Mouse (Mus musculus) adrenal gland (tissue): ENCODE measurements around the gene Atp2a2.

Source experiments
- intact Hi-C: fragments of 180-260 bp; cut with DNase I; formaldehyde crosslinking; loops from one replicate; pipeline ENCODE4 v1.15.1; 2025

The Atp2a2 gene

GRCm38 (mm10) chr5:122454442-122454841 is 47.6 kb downstream of the Atp2a2 start:
- intact Hi-C loops = no loop called here

- intact Hi-C loops = no loop called here
Observed at GRCm38 (mm10) chr5:122453188-122453587, 48.8 kb downstream of the Atp2a2 start.

GRCm38 (mm10) chr5:122452194-122452593 is 49.8 kb downstream of the Atp2a2 start:
- intact Hi-C loops = no loop called here

GRCm38 (mm10) chr5:122451324-122451723 is 50.7 kb downstream of the Atp2a2 start:
- intact Hi-C loops = no loop called here

- intact Hi-C loops = no loop called here
Observed at GRCm38 (mm10) chr5:122450913-122451317, 51.1 kb downstream of the Atp2a2 start.

- intact Hi-C loops = no loop called here
Observed at GRCm38 (mm10) chr5:122449946-122450345, 52.1 kb downstream of the Atp2a2 start.

GRCm38 (mm10) chr5:122448869-122449268 is 53.2 kb downstream of the Atp2a2 start:
- intact Hi-C loops = no loop called here

- intact Hi-C loops = no loop called here
Observed at GRCm38 (mm10) chr5:122447857-122448256, 54.2 kb downstream of the Atp2a2 start.

GRCm38 (mm10) chr5:122445051-122445610 is 56.9 kb downstream of the Atp2a2 start:
- intact Hi-C loops = no loop called here

- intact Hi-C loops = no loop called here
Observed at GRCm38 (mm10) chr5:122444492-122444891, 57.5 kb downstream of the Atp2a2 start.

GRCm38 (mm10) chr5:122440095-122440630 is 61.9 kb downstream of the Atp2a2 start:
- intact Hi-C loops = no loop called here

- intact Hi-C loops = no loop called here
Observed at GRCm38 (mm10) chr5:122439400-122440094, 62.5 kb downstream of the Atp2a2 start.

- intact Hi-C loops = no loop called here
Observed at GRCm38 (mm10) chr5:122434541-122434940, 67.5 kb downstream of the Atp2a2 start.

- intact Hi-C loops = no loop called here
Observed at GRCm38 (mm10) chr5:122431221-122431620, 70.8 kb downstream of the Atp2a2 start.

- intact Hi-C loops = no loop called here
Observed at GRCm38 (mm10) chr5:122430036-122430775, 71.8 kb downstream of the Atp2a2 start.

GRCm38 (mm10) chr5:122425550-122425949 is 76.5 kb downstream of the Atp2a2 start:
- intact Hi-C loops = no loop called here

GRCm38 (mm10) chr5:122423083-122423482 is 78.9 kb downstream of the Atp2a2 start:
- intact Hi-C loops = loop anchor here (5.0 kb wide), 1 partner anchor 34 kb away; no protein-coding TSS in a partner anchor

GRCm38 (mm10) chr5:122422071-122422964 is 79.7 kb downstream of the Atp2a2 start:
- intact Hi-C loops = loop anchor here (5.0 kb wide), 1 partner anchor 35 kb away; no protein-coding TSS in a partner anchor

GRCm38 (mm10) chr5:122421271-122422068 is 80.6 kb downstream of the Atp2a2 start, which contains the start of gene Anapc7:
Gene Anapc7 (plus strand): TSS chr5:122421693.
- intact Hi-C loops = loop anchor here (5.0 kb wide), 1 partner anchor 36 kb away; no protein-coding TSS in a partner anchor

GRCm38 (mm10) chr5:122420676-122421075 is 81.3 kb downstream of the Atp2a2 start:
- intact Hi-C loops = loop anchor here (5.0 kb wide), 1 partner anchor 37 kb away; no protein-coding TSS in a partner anchor
